Mouse (Mus musculus) limb, embryonic 13.5 days (tissue): ENCODE results near the gene Matn3. TPM values are rescaled to one million over a fixed set of nuclear protein-coding genes. Genes with fewer than 3 reads are reported as not detected.
"Not testable (repeated sequence)": the region's sequence is repeated elsewhere in the genome, so short reads cannot be mapped to it uniquely, and the experiment has no call there.

ENCODE experiments used
- ATAC-seq: fragments of 200-750 bp; cut with Nextera tagmentation; 2 replicates; pipeline ENCODE4 v1.8.0; 2017; ENCODE audit warnings: low read depth, moderate number of reproducible peaks, moderate TSS enrichment; ENCODE audit not compliant: low FRiP score
- H3K27ac ChIP-seq: fragments of 300-500 bp; sonication (generic); 2 replicates; pipeline ENCODE4 v1.5.1; 2015; ENCODE audit warnings: inconsistent platforms, mild to moderate bottlenecking, moderate library complexity
- H3K27me3 ChIP-seq: fragments of 300-500 bp; sonication (generic); 2 replicates; pipeline ENCODE4 v1.6.1; 2015; ENCODE audit warnings: mild to moderate bottlenecking, inconsistent platforms
- H3K36me3 ChIP-seq: fragments of 300-500 bp; sonication (generic); 2 replicates; pipeline ENCODE4 v1.6.1; 2015; ENCODE audit warnings: inconsistent platforms, mild to moderate bottlenecking, moderate library complexity
- H3K4me1 ChIP-seq: fragments of 300-500 bp; sonication (generic); 2 replicates; pipeline ENCODE4 v1.6.1; 2015; ENCODE audit warnings: inconsistent platforms
- H3K4me2 ChIP-seq: fragments of 300-500 bp; sonication (generic); replicated peaks from 2 replicates; pipeline ENCODE4 v1.6.1; 2015; ENCODE audit warnings: inconsistent platforms, mild to moderate bottlenecking, moderate library complexity
- H3K4me3 ChIP-seq: fragments of 300-500 bp; sonication (generic); 2 replicates; pipeline ENCODE4 v1.5.1; 2015; ENCODE audit warnings: moderate library complexity, mild to moderate bottlenecking, inconsistent platforms
- H3K9ac ChIP-seq: fragments of 300-500 bp; sonication (generic); 2 replicates; pipeline ENCODE4 v1.6.1; 2015; ENCODE audit warnings: mild to moderate bottlenecking, inconsistent platforms
- H3K9me3 ChIP-seq: fragments of 300-500 bp; sonication (generic); 2 replicates; pipeline ENCODE4 v1.6.1; 2016; ENCODE audit warnings: inconsistent platforms
- WGBS: fragments of 180-500 bp; shearing (Covaris S2); methylation state at CpG from one replicate; pipeline ENCODE4 v1.1.7; 2015; 5-methylcytosine and 5-hydroxymethylcytosine counted together
- polyA plus RNA-seq: library from polyadenylated mRNA; unstranded; fragments of >200 nt; fragmentation: Nextera tagmentation; extraction: Ambion mirVana; gene quantifications from 2 replicates; pipeline ENCODE4 v1.2.1, GENCODE M21; 2015

The Matn3 gene
- polyA plus RNA-seq, 1 experiment from 2014 or later: 36.3 TPM

- H3K9ac ChIP-seq: peak overlapping the region; percentile 93
- H3K4me1 ChIP-seq: peaks cover 39% of the 10 kb centered on the region
- H3K9me3 ChIP-seq: no peaks in the 10 kb centered on the region
- 14% methylated on average over 1 of the region's 1 CpGs for WGBS
- H3K36me3 ChIP-seq: peaks cover 11% of the 10 kb centered on the region
- no peaks in the 10 kb centered on the region for H3K27me3 ChIP-seq
- peak overlapping the region; percentile 80 for H3K4me3 ChIP-seq
- no peak for ATAC-seq
- H3K27ac ChIP-seq: peak overlapping the region; percentile 98
- H3K4me2 ChIP-seq: peak overlapping the region; percentile 58
These were observed 26.7 kb upstream of the Matn3 start for GRCm38 (mm10) chr12:8920996-8921393.

DNA sequence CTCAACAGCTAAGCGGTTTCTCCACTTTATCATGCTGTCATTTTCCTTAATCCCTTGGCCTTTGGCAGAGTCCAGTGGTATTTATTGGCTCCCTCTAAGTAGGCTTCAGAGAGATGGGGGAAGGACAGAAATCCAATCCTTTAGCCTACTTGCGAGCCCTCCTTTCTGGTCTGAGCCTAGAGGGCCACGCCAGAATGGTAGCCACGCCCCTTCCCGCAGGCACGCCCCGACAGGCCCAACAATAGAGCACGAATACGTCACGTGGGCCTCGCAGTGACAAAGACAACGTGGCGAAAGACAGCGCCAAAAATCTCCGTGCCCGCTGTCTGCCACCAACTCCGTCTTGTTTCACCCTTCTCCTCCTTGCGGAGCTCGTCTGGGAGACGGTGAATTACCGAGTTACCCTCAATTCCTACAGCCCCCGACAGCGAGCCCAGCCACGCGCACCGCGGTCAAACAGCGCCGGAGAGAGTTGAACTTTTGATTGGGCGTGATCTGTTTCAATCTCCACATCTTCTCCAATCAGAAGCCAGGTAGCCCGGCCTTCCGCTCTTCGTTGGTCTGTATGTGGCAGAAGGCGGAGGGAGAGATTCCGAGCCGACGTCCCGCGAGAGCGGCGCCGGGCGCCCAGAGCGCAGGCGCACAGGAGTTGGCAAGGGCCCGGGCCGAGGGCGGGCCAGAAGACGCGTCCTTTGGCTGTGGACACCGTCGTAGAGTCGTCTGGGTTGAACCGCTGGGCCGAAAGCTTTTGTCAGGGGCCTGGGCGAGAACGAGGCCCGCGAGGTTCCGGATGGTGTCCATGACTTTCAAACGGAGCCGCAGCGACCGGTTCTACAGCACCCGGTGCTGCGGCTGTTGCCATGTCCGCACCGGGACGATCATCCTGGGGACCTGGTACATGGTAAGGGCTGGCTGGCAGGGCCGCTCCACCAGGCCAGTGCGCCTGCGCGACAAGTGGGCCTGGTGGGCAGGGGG lies 26.0 kb upstream of the Matn3 start, which contains the start of gene Laptm4a:
Gene Laptm4a (plus strand): TSS at position 271 of the 975 bp plus-strand sequence.
- Histone ChIP-seq H3K27me3 (no peaks in the 10 kb centered on the region), H3K4me3 (peak within 1 kb of the TSS; percentile 80), H3K36me3 (peaks cover 15% of the 10 kb centered on the region), H3K9me3 (no peaks in the 10 kb centered on the region), H3K27ac (peak within 1 kb of the TSS; percentile 98), H3K4me1 (peaks cover 33% of the 10 kb centered on the region), H3K4me2 (peak within 1 kb of the TSS; percentile 89), H3K9ac (peak within 1 kb of the TSS; percentile 93)
- ATAC-seq: peak; percentile 99
- under 1% methylated on average over 73 of the region's 73 CpGs for WGBS

DNA sequence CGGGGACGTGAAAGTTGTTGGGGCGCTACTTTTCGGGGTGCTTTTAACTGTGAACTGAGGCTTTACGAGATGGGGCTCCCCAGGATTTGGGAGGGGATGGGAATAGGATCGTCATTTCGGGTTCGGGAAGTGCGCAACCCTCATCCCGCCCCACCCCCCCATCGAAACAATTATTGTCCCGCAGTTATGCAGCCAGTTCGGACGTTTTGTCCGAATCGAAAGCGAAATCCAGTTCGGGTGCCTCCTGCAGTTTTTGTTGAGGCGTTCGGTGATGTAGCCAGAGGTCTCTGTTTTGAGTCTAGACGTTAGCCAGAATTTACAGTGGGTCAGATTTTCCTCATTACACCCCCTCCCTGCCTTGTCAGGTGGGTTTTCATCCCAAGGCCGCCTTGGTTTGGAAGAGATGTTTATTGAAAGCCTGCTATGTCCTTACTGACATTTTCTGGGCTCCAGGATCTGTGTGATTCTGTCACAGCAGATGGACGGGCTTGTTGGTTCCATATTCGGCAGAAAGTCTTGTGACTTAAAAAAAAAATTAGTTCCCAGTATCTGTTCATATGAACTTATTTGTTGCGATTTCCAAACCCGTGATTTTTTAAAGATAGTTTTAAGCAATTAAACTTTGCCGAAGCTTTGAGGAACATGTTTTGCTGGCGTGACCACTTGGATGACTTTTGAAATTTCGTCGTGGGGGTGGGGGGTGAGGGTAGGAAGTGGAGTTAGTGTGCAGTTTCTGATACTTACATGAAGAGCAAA lies 25.2 kb upstream of the Matn3 start:
- no peak for ATAC-seq
- Histone ChIP-seq H3K36me3 (peaks cover 17% of the 10 kb centered on the region), H3K4me3 (peak overlapping the region; percentile 80), H3K4me2 (peak overlapping the region; percentile 89), H3K27ac (peak overlapping the region; percentile 98), H3K9ac (peak overlapping the region; percentile 93), H3K9me3 (no peaks in the 10 kb centered on the region), H3K4me1 (peaks cover 41% of the 10 kb centered on the region), H3K27me3 (no peaks in the 10 kb centered on the region)
- 2% methylated on average over 30 of the region's 30 CpGs for WGBS

DNA sequence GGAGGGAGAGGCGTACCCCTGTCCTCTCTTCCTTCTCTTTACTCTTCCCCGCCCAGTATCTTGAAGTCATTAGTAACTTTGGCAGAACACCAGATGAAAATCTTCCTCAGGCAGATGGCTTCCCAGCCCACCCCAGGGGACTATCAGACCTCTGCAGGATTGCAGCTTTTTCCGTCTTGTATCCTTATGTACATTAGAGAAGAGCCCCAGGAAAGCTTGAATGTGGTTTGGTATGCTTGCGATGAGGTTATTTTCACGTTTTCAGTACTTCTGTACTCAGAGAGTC lies 24.7 kb upstream of the Matn3 start:
- H3K9me3 ChIP-seq: no peaks in the 10 kb centered on the region
- no peak for ATAC-seq
- H3K9ac ChIP-seq: peak overlapping the region; percentile 93
- 22% methylated on average over 5 of the region's 5 CpGs for WGBS
- H3K4me3 ChIP-seq: peak overlapping the region; percentile 80
- H3K27me3 ChIP-seq: no peaks in the 10 kb centered on the region
- peaks cover 23% of the 10 kb centered on the region for H3K36me3 ChIP-seq
- H3K4me1 ChIP-seq: peaks cover 47% of the 10 kb centered on the region
- H3K4me2 ChIP-seq: peak overlapping the region; percentile 89
- H3K27ac ChIP-seq: peak overlapping the region; percentile 98

DNA sequence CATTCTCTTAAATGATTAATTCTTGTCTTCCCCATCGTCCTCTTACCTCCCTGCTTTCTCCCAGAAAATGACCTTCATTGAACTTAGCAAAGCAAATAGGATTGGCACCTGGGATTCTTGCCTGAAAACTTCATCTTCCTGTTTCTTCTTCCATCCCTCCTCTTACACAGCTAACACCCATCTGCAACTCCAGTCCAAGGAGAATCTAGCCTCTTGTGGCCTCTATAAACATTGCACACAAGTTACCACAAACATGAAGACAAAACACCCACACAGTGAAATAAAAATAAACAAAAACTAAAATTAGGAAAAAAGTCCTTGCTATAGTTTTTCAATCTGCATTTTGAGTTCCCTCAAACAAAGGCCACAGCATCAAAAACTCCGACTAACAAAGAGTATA lies 24.1 kb upstream of the Matn3 start:
- WGBS: 54% methylated on average over 2 of the region's 2 CpGs
- no peak for ATAC-seq
- Histone ChIP-seq H3K4me3 (peak overlapping the region; percentile 80), H3K9ac (peak overlapping the region; percentile 93), H3K36me3 (peaks cover 25% of the 10 kb centered on the region), H3K4me1 (peaks cover 50% of the 10 kb centered on the region), H3K27me3 (no peaks in the 10 kb centered on the region), H3K4me2 (peak overlapping the region; percentile 89), H3K27ac (peak overlapping the region; percentile 98; the same call in 1 of the 2 replicates), H3K9me3 (no peaks in the 10 kb centered on the region)

DNA sequence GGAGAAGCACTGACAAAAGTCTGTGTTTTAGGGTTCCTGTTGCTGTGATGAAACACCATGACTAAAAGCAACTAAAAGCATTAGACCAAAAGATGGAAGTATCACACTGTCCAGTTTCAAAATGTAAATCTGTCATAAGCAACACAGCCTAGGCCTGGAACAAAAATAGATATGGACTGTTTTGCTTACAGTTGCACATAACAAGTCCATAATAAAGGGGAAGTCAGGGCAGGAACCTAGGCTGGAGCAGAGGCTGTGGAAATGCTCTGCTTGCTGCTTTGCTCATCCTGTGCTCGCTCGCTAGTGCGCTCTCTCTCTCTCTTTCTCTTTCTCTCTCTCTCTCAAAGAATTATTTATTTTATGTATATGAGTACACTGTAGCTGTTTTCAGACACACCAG lies 20.1 kb upstream of the Matn3 start:
- no peak overlapping the region for H3K9ac ChIP-seq
- H3K4me1 ChIP-seq: peaks cover 58% of the 10 kb centered on the region
- H3K9me3 ChIP-seq: no peaks in the 10 kb centered on the region
- peaks cover 39% of the 10 kb centered on the region for H3K36me3 ChIP-seq
- H3K4me2 ChIP-seq: no peak overlapping the region
- no peak overlapping the region for H3K4me3 ChIP-seq
- H3K27me3 ChIP-seq: no peaks in the 10 kb centered on the region
- 94% methylated on average over 3 of the region's 3 CpGs for WGBS
- H3K27ac ChIP-seq: no peak overlapping the region
- no peak for ATAC-seq

- peaks cover 49% of the 10 kb centered on the region for H3K36me3 ChIP-seq
- H3K4me1 ChIP-seq: peaks cover 49% of the 10 kb centered on the region
- no peaks in the 10 kb centered on the region for H3K27me3 ChIP-seq
- no peak for ATAC-seq
- no peak overlapping the region for H3K9ac ChIP-seq
- no peaks in the 10 kb centered on the region for H3K9me3 ChIP-seq
- no peak overlapping the region for H3K4me3 ChIP-seq
- H3K27ac ChIP-seq: no peak overlapping the region
- no peak overlapping the region for H3K4me2 ChIP-seq
- 91% methylated on average over 4 of the region's 4 CpGs for WGBS
These were observed 19.0 kb upstream of the Matn3 start for GRCm38 (mm10) chr12:8928766-8929165.

DNA sequence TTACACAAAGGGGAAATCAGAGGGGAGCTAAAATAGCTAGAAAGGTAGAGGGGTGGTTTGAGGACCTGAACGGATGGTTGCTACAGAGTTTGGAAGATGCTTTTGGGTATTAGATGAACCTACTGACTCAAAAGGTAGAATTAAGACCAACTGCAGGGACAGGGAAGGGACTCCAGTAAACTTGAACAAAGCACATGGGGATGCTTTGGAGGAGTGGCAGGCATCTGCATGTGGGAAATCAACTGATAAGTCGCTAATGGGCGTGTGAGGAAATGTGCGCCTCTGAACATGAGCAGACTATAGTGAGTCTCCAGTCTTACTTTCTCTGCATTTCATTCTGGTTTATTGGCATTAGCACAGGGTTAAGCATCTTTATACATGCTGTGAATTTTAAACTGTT lies 16.6 kb upstream of the Matn3 start:
- Histone ChIP-seq H3K9ac (no peak overlapping the region), H3K4me1 (peaks cover 38% of the 10 kb centered on the region), H3K4me3 (no peak overlapping the region), H3K27me3 (no peaks in the 10 kb centered on the region), H3K9me3 (no peaks in the 10 kb centered on the region), H3K36me3 (peaks cover 56% of the 10 kb centered on the region), H3K4me2 (no peak overlapping the region), H3K27ac (no peak overlapping the region)
- ATAC-seq: no peak
- 84% methylated on average over 4 of the region's 4 CpGs for WGBS

GRCm38 (mm10) chr12:8935349-8935748 lies 12.4 kb upstream of the Matn3 start:
- Histone ChIP-seq H3K4me3 (no peak overlapping the region), H3K4me1 (peaks cover 13% of the 10 kb centered on the region; the same call in 1 of the 2 replicates), H3K9ac (no peak overlapping the region), H3K27me3 (no peaks in the 10 kb centered on the region), H3K4me2 (no peak overlapping the region), H3K27ac (no peak overlapping the region), H3K36me3 (peaks cover 74% of the 10 kb centered on the region), H3K9me3 (no peaks in the 10 kb centered on the region)
- ATAC-seq: no peak
- 61% methylated on average over 5 of the region's 5 CpGs for WGBS

- not testable (repeated sequence) for H3K4me2 ChIP-seq, H3K4me3 ChIP-seq, H3K4me1 ChIP-seq, H3K27me3 ChIP-seq, ATAC-seq, H3K9ac ChIP-seq, H3K9me3 ChIP-seq, H3K27ac ChIP-seq
- H3K36me3 ChIP-seq: peaks cover 74% of the 10 kb centered on the region
- 60% methylated on average over 4 of the region's 4 CpGs for WGBS
These were observed 11.5 kb upstream of the Matn3 start for GRCm38 (mm10) chr12:8936210-8936609.

DNA sequence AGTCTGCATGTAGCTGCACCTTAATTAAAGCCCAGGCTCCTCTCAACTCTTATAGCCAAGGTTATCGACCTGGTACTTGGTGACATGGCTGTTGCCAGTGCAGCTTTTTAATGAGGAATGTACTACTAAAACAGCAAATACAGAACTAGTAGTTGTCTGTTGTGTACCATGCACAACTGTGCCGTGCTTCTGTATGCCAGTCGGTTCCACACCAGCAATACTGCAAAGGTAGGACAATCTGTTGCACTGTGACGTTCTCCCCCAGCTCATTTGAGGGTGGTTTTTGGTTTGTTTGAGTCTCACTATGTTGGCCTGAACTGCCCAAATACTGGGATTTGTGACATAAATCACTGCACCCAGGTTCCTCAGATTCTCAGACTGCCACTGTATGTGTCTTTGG lies 8.2 kb upstream of the Matn3 start:
- ATAC-seq: no peak
- Histone ChIP-seq H3K4me2 (no peak overlapping the region), H3K9ac (no peak overlapping the region), H3K27me3 (no peaks in the 10 kb centered on the region), H3K9me3 (no peaks in the 10 kb centered on the region), H3K4me1 (0 out of 2 replicates have a peak, but pooled peaks cover 2% of the 10 kb centered on the region), H3K4me3 (no peak overlapping the region), H3K36me3 (peaks cover 52% of the 10 kb centered on the region), H3K27ac (no peak overlapping the region)
- WGBS: 88% methylated on average over 4 of the region's 4 CpGs
